Mouse (Mus musculus) embryonic facial prominence, embryonic 13.5 days (tissue): ENCODE results near the gene Sh3bp4. TPM values are rescaled to one million over a fixed set of nuclear protein-coding genes. Genes with fewer than 3 reads are reported as not detected.

Experiments used
- ATAC-seq: fragments of 200-750 bp; cut with Nextera tagmentation; 2 replicates; pipeline ENCODE4 v1.8.0; 2017; ENCODE audit warnings: low read depth; ENCODE audit not compliant: insufficient number of reproducible peaks, insufficient read depth, low FRiP score, low TSS enrichment
- H3K27ac ChIP-seq: fragments of 300-500 bp; sonication (generic); 2 replicates; pipeline ENCODE4 v1.5.1; 2015; ENCODE audit warnings: moderate library complexity, mild to moderate bottlenecking, inconsistent platforms
- H3K27me3 ChIP-seq: fragments of 300-500 bp; sonication (generic); 2 replicates; pipeline ENCODE4 v1.6.1; 2015; ENCODE audit warnings: mild to moderate bottlenecking, inconsistent platforms
- H3K36me3 ChIP-seq: fragments of 300-500 bp; sonication (generic); 2 replicates; pipeline ENCODE4 v1.6.1; 2015; ENCODE audit warnings: mild to moderate bottlenecking, inconsistent platforms
- H3K4me1 ChIP-seq: fragments of 300-500 bp; sonication (generic); 2 replicates; pipeline ENCODE4 v1.6.1; 2015; ENCODE audit warnings: inconsistent platforms
- H3K4me2 ChIP-seq: fragments of 300-500 bp; sonication (generic); 2 replicates; pipeline ENCODE4 v1.6.1; 2015; ENCODE audit warnings: moderate library complexity, mild to moderate bottlenecking, inconsistent platforms
- H3K4me3 ChIP-seq: fragments of 300-500 bp; sonication (generic); 2 replicates; pipeline ENCODE4 v1.5.1; 2015; ENCODE audit warnings: mild to moderate bottlenecking, inconsistent platforms
- H3K9ac ChIP-seq: fragments of 300-500 bp; sonication (generic); 2 replicates; pipeline ENCODE4 v1.6.1; 2015; ENCODE audit warnings: mild to moderate bottlenecking, inconsistent platforms
- H3K9me3 ChIP-seq: fragments of 300-500 bp; sonication (generic); 2 replicates; pipeline ENCODE4 v1.6.1; 2016; ENCODE audit warnings: inconsistent platforms
- WGBS: fragments of 180-500 bp; shearing (Covaris S2); methylation state at CpG from one replicate; pipeline ENCODE4 v1.1.7; 2015; ENCODE audit warnings: mixed read lengths; 5-methylcytosine and 5-hydroxymethylcytosine counted together
- polyA plus RNA-seq: library from polyadenylated mRNA; unstranded; fragments of >200 nt; fragmentation: Nextera tagmentation; extraction: Ambion mirVana; gene quantifications from 2 replicates; pipeline ENCODE4 v1.2.1, GENCODE M21; 2015

The Sh3bp4 gene
- polyA plus RNA-seq, 1 experiment from 2014 or later, result 26.1 TPM

- Histone ChIP-seq H3K9me3 (no peaks in the 10 kb centered on the region), H3K4me3 (peak overlapping the region; percentile 77), H3K4me2 (peak overlapping the region; percentile 69), H3K9ac (peak overlapping the region; percentile 81), H3K36me3 (no peaks in the 10 kb centered on the region), H3K27me3 (no peaks in the 10 kb centered on the region), H3K27ac (peak overlapping the region; percentile 83; the same call in 1 of the 2 replicates), H3K4me1 (peaks cover 51% of the 10 kb centered on the region)
- WGBS, result 4% methylated on average over 15 of the region's 15 CpGs
- ATAC-seq, result no peak
Observed at GRCm38 (mm10) chr1:89071371-89072142, 1.3 kb downstream of the Sh3bp4 start.

GRCm38 (mm10) chr1:89072143-89072990 is 2.2 kb downstream of the Sh3bp4 start:
- 14% methylated on average over 14 of the region's 14 CpGs for WGBS
- ATAC-seq, result no peak
- no peaks in the 10 kb centered on the region for H3K9me3 ChIP-seq
- H3K36me3 ChIP-seq, result no peaks in the 10 kb centered on the region
- H3K27me3 ChIP-seq, result no peaks in the 10 kb centered on the region
- peak overlapping the region; percentile 69 for H3K4me2 ChIP-seq
- peaks cover 56% of the 10 kb centered on the region for H3K4me1 ChIP-seq
- peak overlapping the region; percentile 77 for H3K4me3 ChIP-seq
- peak overlapping the region; percentile 24; the same call in 1 of the 2 replicates for H3K27ac ChIP-seq
- peak overlapping the region; percentile 81 for H3K9ac ChIP-seq

GRCm38 (mm10) chr1:89073291-89073846 is 3.2 kb downstream of the Sh3bp4 start:
- Histone ChIP-seq H3K9ac (peak overlapping the region; percentile 47; the same call in 1 of the 2 replicates), H3K4me2 (peak overlapping the region; percentile 69), H3K4me3 (no peak overlapping the region), H3K27me3 (no peaks in the 10 kb centered on the region), H3K9me3 (no peaks in the 10 kb centered on the region), H3K36me3 (no peaks in the 10 kb centered on the region), H3K27ac (peak overlapping the region; percentile 0; the same call in 1 of the 2 replicates), H3K4me1 (peaks cover 61% of the 10 kb centered on the region)
- 87% methylated on average over 5 of the region's 5 CpGs for WGBS
- no peak for ATAC-seq

GRCm38 (mm10) chr1:89074678-89075077 is 4.5 kb downstream of the Sh3bp4 start:
- ATAC-seq, result no peak
- 59% methylated on average over 6 of the region's 6 CpGs for WGBS
- no peaks in the 10 kb centered on the region for H3K36me3 ChIP-seq
- no peak overlapping the region for H3K4me2 ChIP-seq
- H3K9ac ChIP-seq, result no peak overlapping the region
- H3K27ac ChIP-seq, result 0 out of 2 replicates have a peak overlapping the region, but pooled peaks have one; percentile 51
- H3K4me1 ChIP-seq, result peaks cover 60% of the 10 kb centered on the region
- no peak overlapping the region for H3K4me3 ChIP-seq
- no peaks in the 10 kb centered on the region for H3K27me3 ChIP-seq
- no peaks in the 10 kb centered on the region for H3K9me3 ChIP-seq

GRCm38 (mm10) chr1:89075120-89075519 is 4.9 kb downstream of the Sh3bp4 start:
- Histone ChIP-seq H3K4me2 (no peak overlapping the region), H3K36me3 (no peaks in the 10 kb centered on the region), H3K27me3 (no peaks in the 10 kb centered on the region), H3K9me3 (no peaks in the 10 kb centered on the region), H3K4me1 (peaks cover 61% of the 10 kb centered on the region), H3K27ac (peak overlapping the region; percentile 51; the same call in 1 of the 2 replicates), H3K9ac (no peak overlapping the region), H3K4me3 (no peak overlapping the region)
- 24% methylated on average over 8 of the region's 8 CpGs for WGBS
- no peak for ATAC-seq

GRCm38 (mm10) chr1:89076777-89077176 is 6.6 kb downstream of the Sh3bp4 start:
- H3K4me1 ChIP-seq, result peaks cover 73% of the 10 kb centered on the region
- no peak for ATAC-seq

GRCm38 (mm10) chr1:89078240-89078639 is 8.0 kb downstream of the Sh3bp4 start:
- WGBS, result 79% methylated on average over 2 of the region's 2 CpGs
- Histone ChIP-seq H3K9me3 (no peaks in the 10 kb centered on the region), H3K4me3 (no peak overlapping the region), H3K27me3 (no peaks in the 10 kb centered on the region), H3K4me1 (peaks cover 69% of the 10 kb centered on the region), H3K4me2 (no peak overlapping the region), H3K27ac (no peak overlapping the region; the same call in 1 of the 2 replicates), H3K36me3 (no peaks in the 10 kb centered on the region), H3K9ac (no peak overlapping the region)
- no peak for ATAC-seq

More at GRCm38 (mm10) chr1:89076777-89077176, 6.6 kb downstream of the Sh3bp4 start:
- no peak overlapping the region for H3K4me3 ChIP-seq
- no peak overlapping the region for H3K9ac ChIP-seq
- H3K27ac ChIP-seq, result no peak overlapping the region
- H3K27me3 ChIP-seq, result no peaks in the 10 kb centered on the region
- no peaks in the 10 kb centered on the region for H3K36me3 ChIP-seq
- WGBS, result 87% methylated on average over 9 of the region's 9 CpGs
- H3K4me2 ChIP-seq, result no peak overlapping the region
- no peaks in the 10 kb centered on the region for H3K9me3 ChIP-seq

- no peak for ATAC-seq
- WGBS, result 31% methylated on average over 9 of the region's 9 CpGs
- Histone ChIP-seq H3K4me3 (no peak overlapping the region), H3K27me3 (no peaks in the 10 kb centered on the region), H3K9ac (no peak overlapping the region), H3K36me3 (no peaks in the 10 kb centered on the region), H3K27ac (no peak overlapping the region), H3K9me3 (no peaks in the 10 kb centered on the region), H3K4me1 (peaks cover 71% of the 10 kb centered on the region), H3K4me2 (no peak overlapping the region)
Observed at GRCm38 (mm10) chr1:89078730-89079129, 8.5 kb downstream of the Sh3bp4 start.

- Histone ChIP-seq H3K9ac (no peak overlapping the region), H3K27ac (no peak overlapping the region), H3K4me3 (no peak overlapping the region), H3K4me1 (peaks cover 69% of the 10 kb centered on the region), H3K4me2 (no peak overlapping the region), H3K9me3 (no peaks in the 10 kb centered on the region), H3K27me3 (no peaks in the 10 kb centered on the region), H3K36me3 (no peaks in the 10 kb centered on the region)
- ATAC-seq, result no peak
- WGBS, result 59% methylated on average over 2 of the region's 2 CpGs
Observed at GRCm38 (mm10) chr1:89079239-89079638, 9.0 kb downstream of the Sh3bp4 start.

- 68% methylated on average over 8 of the region's 8 CpGs for WGBS
- Histone ChIP-seq H3K9me3 (no peaks in the 10 kb centered on the region), H3K36me3 (no peaks in the 10 kb centered on the region), H3K27ac (no peak overlapping the region), H3K4me2 (no peak overlapping the region), H3K27me3 (no peaks in the 10 kb centered on the region), H3K4me1 (peaks cover 57% of the 10 kb centered on the region), H3K9ac (no peak overlapping the region), H3K4me3 (no peak overlapping the region)
- no peak for ATAC-seq
Observed at GRCm38 (mm10) chr1:89080371-89080770, 10.2 kb downstream of the Sh3bp4 start.

- 63% methylated on average over 5 of the region's 5 CpGs for WGBS
- peaks cover 60% of the 10 kb centered on the region for H3K4me1 ChIP-seq
Observed at GRCm38 (mm10) chr1:89080795-89081194, 10.6 kb downstream of the Sh3bp4 start.

More at GRCm38 (mm10) chr1:89080795-89081194, 10.6 kb downstream of the Sh3bp4 start:
- Histone ChIP-seq H3K9me3 (no peaks in the 10 kb centered on the region), H3K27me3 (no peaks in the 10 kb centered on the region), H3K27ac (no peak overlapping the region), H3K4me3 (no peak overlapping the region), H3K9ac (no peak overlapping the region), H3K36me3 (no peaks in the 10 kb centered on the region), H3K4me2 (no peak overlapping the region)
- ATAC-seq, result no peak
